Mouse (Mus musculus): ENCODE measurements around the gene Smyd3.

Smyd3 gene

DNA sequence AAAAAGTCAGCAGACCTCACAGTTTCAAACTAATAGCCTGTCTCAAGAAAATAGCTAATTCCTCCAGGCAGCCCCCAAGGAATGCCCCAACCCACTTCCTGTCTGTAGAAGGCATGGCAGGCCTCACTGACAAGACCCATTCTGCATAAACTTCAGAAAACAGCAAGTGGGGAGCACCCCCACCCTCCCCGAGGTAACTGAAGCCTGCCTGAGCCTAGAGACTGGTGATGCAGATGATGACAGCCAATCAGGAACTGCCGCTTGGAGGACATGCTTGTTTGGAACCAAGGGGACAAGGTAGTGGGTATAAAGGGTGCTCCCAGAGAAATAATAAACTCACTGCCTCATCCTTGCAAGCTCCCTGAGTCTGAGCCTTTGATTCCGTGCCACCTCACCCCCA, 288.3 kb downstream of the Smyd3 start:
- DNase-seq (ENCODE audit: low spot score), result no peak

DNA sequence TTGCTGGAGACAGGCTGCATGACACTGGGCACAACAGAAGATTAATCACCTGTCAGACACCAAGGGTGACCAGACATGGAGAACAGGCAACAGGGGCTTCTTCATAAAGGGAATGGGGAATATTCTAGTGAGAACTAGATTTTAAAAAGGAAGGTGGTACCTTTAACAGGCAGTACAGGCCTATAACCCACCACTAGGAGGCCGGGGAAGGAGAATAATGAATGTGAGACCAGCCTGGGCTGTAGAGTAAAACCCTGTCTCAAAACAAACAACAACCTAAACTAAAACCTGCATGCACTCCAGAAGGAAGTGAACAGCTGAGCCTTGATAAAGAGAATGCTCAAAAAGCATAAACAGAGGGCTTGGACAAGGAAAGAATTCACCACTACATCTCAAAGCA, 297.6 kb downstream of the Smyd3 start:
- no peak for DNase-seq (ENCODE audit: low spot score)

- DNase-seq (ENCODE audit: low spot score), result no peak
Measured at GRCm38 (mm10) chr1:179218061-179218460, 299.8 kb downstream of the Smyd3 start.

DNA sequence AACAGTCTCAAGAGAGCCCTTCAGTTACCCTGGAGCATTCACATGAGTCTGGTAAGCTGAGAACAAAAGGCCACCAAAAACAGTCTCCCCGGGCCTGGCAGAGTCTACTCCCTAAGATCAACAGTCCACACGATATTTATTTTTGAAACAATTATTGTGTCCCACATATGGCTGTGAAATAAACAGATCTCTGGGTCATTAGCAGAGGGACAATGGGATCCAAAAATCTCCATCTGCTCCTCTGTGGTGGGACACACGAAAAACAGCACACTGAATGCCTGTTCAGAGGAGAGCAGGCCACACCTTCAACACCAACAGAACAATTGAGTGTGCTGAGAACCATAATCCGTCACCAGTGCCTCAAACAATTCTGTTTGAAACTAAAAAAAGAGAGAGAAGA, 300.8 kb downstream of the Smyd3 start:
- no peak for DNase-seq (ENCODE audit: low spot score)

DNA sequence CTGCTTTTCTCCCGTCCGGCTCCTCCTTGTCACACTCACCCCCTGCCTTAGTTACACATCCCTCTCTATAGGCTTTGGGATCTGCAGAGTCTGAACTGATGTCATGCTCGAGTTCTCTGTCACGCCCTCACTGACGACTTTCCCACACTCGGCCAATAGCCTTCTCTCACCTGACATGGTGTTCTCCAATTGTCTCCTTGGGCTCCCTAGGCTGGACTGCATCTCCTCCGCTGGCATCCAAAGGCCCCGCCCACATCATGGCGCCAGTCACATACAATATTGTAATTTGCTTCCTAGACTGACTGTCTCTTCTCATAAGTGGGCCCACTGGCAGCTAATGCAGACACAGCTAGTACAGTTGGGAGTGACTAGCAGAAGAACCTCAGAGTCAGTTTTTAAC, 304.5 kb downstream of the Smyd3 start:
- no peak for DNase-seq (ENCODE audit: low spot score)

DNA sequence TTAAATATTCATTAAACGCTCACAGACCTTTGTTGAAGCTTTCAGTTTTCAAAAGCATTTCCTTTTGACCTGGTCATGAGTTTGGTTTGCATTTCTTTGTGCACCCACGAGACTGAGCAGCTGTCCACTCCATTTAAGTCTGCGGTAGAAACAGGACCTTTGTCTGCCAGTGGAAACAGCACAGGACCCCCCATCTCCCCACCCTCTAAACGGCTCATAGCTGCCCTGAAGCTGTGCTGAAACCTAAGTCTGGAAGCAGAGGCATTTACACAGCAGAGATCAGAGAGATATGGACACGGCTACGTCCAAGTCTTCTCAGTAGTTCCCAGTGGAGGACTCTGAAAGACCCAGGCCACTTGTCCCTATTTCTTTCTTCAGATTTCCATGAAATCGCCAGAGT, 305.5 kb downstream of the Smyd3 start:
- no peak for DNase-seq (ENCODE audit: low spot score)

DNA sequence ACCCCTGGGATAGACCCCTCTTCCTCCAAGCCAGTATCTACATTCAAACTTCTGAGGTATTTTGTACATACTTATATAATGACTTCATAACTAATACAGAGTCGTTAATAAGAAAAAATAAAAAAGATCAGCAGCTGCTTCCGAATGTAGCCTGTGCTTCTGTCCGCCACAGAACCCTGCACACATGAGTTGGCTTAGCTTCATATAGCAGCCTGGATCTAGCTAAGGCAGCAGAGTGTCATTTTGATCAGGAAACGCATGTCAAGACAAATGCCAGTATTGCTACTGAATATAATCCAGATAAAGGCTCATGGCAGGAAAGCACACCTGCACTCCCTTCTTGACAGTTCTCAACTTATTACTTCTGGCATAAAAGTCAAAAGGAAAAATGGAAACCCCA, 306.5 kb downstream of the Smyd3 start:
- DNase-seq (ENCODE audit: low spot score), result no peak

- no peak for DNase-seq (ENCODE audit: low spot score)
Measured at GRCm38 (mm10) chr1:179207846-179208595, 309.8 kb downstream of the Smyd3 start.

- no peak for DNase-seq (ENCODE audit: low spot score)
Measured at GRCm38 (mm10) chr1:179207180-179207741, 310.6 kb downstream of the Smyd3 start.

DNA sequence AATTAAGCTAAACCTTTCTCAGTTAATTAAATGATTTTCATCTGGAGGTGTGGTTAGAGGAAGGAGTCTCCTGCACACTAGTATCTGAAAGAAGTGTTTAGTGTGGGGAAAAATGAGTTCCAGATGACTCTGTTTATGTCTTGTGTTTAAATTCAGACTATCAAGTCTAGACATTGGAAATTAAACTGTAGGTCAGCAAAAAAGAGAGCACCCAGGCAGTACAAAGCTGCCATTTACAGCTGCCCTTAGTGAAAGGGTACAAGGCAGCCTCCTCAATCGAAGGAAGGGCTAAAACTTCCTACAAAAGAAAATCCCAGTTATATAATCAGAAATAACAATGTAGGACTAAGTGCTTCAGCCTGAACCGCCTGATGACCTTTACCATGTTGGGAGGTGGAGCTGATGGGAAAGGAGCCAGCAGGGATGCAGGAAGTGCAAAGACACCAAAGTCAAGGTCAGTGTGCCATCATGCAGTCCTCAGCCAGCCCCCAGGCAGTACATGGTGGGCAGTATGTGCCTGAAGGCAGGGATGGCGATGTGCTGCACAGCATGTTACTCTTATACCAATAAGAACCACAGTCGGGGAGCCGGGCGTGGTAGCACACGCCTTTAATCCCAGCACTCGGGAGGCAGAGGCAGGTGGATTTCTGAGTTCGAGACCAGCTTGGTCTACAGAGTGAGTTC, 319.2 kb downstream of the Smyd3 start:
- no peak for DNase-seq (ENCODE audit: low spot score)

DNA sequence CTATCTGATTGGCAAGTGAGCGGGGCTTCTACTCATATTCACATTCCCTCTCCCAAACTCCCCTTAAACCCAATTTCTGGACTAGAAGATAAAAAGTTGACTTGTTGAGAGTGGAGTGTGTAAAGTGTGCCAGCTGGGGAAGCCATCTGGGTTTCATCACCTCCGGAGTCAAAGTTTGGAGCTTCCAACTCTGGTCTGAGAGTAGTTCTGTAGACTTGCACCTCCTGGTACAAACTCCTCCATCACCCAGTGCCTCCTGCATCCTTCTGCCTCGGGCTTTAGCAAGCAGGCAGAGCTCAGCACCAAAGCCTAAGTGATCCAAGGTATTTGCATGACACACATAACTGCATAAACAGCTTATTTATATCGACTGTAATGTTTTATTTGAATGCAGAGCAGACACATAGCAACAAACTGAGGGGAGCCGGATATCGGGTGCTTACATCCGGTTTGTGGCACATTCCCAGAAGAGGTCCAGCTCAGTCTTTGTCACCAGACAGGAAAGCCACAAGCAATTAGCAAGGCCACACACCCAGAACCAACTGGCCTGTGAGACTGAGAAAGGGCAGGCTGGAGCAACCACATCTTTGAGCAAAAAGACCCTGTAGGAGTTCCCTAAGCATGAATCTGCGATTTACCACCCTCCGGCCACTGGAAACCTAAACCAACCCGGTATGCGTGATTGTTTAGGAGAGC, 319.9 kb downstream of the Smyd3 start:
- DNase-seq (ENCODE audit: low spot score), result no peak

DNA sequence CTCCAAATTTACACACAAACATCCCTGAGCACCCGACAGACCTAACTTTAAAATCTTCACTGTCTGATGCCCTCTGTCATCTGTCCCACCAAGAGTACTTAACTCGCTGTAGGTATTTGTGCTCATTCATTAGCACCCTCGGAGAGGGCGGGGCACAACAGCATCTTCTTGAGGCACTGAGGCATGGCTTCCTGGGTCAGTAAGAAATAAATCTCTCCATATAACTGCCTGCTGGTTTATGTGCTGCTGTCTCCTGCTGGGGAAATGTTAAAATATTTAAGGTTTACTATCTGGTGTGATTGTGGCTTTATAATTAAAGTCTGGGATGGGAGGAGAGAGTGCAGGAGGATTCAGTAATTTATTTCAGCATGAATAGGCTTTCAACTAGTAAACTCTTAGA, 320.7 kb downstream of the Smyd3 start:
- no peak for DNase-seq (ENCODE audit: low spot score)

DNA sequence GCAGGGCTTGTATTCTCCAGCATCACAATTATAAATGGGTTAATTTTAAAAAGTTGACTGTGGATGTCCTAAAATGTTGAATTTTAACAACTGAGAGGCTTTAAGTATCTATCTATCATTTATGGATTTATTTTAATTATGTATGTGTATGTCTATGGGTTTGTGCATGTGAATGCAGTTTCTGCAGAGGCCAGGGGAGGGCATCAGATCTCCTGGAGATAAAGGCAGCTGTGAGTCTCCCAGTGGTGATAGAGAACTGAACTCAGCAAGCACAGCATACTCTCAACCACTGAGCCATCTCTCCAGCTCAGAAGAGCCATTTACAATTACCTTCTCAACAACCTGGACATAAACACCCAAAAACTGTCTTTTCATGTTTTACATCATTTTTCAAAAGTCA, 321.4 kb downstream of the Smyd3 start:
- no peak for DNase-seq (ENCODE audit: low spot score)

- no peak for DNase-seq (ENCODE audit: low spot score)
Measured at GRCm38 (mm10) chr1:179192781-179193180, 325.1 kb downstream of the Smyd3 start.

DNA sequence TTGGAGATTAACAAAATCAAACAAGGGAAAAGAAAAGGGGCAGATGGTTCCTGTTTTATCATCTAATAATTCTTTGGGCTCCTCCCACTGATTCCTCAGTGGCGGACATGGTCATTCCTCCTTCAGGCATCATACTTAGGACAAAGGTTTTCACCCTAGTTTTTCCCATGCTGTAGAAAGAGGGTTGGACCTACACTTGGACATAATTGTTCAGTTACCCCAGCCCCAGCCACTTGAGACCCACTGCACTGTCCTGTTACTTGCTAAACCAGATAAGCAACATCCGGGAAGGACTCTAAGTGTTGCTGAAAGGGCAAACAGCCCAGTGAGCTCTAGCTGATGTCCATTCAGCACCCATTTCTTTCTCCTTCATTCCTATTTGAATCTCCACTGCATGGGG, 327.0 kb downstream of the Smyd3 start:
- DNase-seq (ENCODE audit: low spot score), result no peak

GRCm38 (mm10) chr1:179187171-179187570, 330.7 kb downstream of the Smyd3 start:
- DNase-seq (ENCODE audit: low spot score), result no peak

- no peak for DNase-seq (ENCODE audit: low spot score)
Measured at GRCm38 (mm10) chr1:179184631-179185030, 333.2 kb downstream of the Smyd3 start.

- DNase-seq (ENCODE audit: low spot score), result no peak
Measured at GRCm38 (mm10) chr1:179183499-179183898, 334.3 kb downstream of the Smyd3 start.

DNA sequence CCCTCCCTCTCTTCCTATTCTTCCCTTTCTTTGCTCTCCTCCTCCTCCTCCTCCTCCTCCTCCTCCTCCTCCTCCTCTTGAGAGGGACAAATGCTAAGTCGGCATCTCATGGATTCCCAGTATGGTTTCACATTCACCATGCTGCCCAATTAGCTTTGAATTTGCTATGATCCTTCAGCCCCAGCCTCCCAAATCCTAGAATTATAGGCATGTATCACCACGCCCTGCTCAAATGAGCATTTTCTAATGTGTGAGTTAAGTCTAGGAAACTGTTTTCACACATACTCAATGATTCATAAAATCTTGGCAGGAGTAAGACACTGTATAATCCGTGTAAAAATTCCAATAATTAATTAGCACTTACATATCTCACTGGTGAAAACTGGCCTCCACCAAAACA, 337.3 kb downstream of the Smyd3 start:
- no peak for DNase-seq (ENCODE audit: low spot score)

DNA sequence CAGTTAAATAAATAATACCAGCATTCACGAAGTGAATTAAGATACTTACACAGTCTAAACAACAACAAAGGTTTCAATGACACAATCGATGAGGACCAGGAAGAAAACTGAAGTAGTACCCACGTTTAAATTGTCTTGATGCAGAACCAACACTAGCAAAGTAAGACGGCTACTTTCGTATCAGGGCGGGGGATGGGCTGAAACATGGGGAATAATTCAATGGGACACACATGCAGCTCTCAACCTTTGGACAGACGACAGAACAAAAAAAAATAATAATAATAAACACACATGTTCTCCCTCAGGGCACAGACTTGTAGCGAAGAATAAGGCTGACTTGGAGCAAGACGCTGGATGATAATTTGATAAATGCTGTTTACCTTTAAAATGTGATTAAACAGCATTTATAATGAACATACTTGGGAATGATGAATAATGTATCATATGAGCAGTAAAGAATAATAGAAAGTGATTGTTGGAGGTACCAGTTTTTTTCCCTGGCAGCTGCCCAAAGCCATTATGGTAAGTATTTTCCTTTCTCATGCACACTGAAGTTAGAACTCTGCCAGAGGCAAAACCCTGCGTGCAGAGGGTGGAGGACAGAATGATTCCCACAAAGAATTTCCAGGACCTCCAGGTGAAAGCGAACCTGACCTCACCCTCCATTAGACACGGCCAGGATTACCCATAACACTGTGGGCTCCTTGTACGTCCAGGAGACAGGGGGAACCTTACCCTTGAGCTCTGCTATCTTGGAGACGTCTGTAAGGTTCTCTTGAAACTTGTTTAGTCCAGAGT, 340.8 kb downstream of the Smyd3 start:
- no peak for DNase-seq (ENCODE audit: low spot score)

GRCm38 (mm10) chr1:179174241-179174640, 343.6 kb downstream of the Smyd3 start:
- DNase-seq (ENCODE audit: low spot score), result no peak

DNA sequence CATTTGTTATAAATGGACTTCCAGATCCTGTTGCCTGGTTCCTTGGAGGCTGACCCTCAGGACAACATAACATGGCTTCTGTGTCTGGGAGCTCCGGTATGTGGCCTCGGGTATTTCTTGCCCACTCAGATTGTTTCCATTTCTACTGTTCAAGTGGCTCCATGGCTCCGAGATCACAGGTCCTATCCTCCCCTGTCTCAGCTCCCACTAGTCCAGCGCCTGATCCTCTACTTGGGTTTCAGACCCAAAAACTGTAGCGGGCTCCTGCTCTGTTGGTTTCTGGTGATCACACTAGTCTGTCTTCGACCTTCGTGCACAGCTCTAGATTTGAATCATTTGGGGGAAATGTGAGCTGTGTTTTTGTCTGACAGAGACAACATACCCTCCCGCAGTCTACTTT, 347.3 kb downstream of the Smyd3 start:
- DNase-seq (ENCODE audit: low spot score), result no peak
